ENCODE assay signal across 12 mouse cellular contexts in genomic region chr14:121904754-121905153, GRCm38 (mm10). TPM values are rescaled to one million over a fixed set of nuclear protein-coding genes. Genes with fewer than 3 reads are reported as not detected.
"Had no signal": no experiment of that assay in that cellular context is flagged by ENCODE, and none has a peak within 500 bp of the region (broad histone marks: within the 10 kb centered on the region; RNA-seq: fewer than 3 reads in every experiment).

No protein-coding gene starts in this region.

- H3K4me2 ChIP-seq: limb, embryonic 15.5 days; liver, embryonic 15.5 days; midbrain, embryonic 13.5 days; neural tube, embryonic 12.5 days; stomach, embryonic 15.5 days had no signal

- ATAC-seq: intestine, embryonic 16.5 days; lung, postnatal 0 days; midbrain, embryonic 13.5 days had no signal

- DNase-seq: kidney, adult 8-10 months; kidney, postnatal 25 days; layer of hippocampus, postnatal 36 days; thymus, postnatal 36 days had no signal

- H3K27ac ChIP-seq: limb, embryonic 15.5 days; liver, embryonic 15.5 days; midbrain, embryonic 13.5 days; neural tube, embryonic 12.5 days; stomach, embryonic 15.5 days had no signal

- H3K4me1 ChIP-seq: midbrain, embryonic 13.5 days; neural tube, embryonic 12.5 days; stomach, embryonic 15.5 days had no signal

- H3K4me3 ChIP-seq: limb, embryonic 15.5 days; liver, embryonic 15.5 days; midbrain, embryonic 13.5 days; neural tube, embryonic 12.5 days; stomach, embryonic 15.5 days had no signal

- H3K9me3 ChIP-seq: limb, embryonic 15.5 days; liver, embryonic 15.5 days; midbrain, embryonic 13.5 days; neural tube, embryonic 12.5 days; stomach, embryonic 15.5 days had no signal

- H3K27me3 ChIP-seq: limb, embryonic 15.5 days; liver, embryonic 15.5 days; midbrain, embryonic 13.5 days; neural tube, embryonic 12.5 days; stomach, embryonic 15.5 days had no signal

- H3K9ac ChIP-seq: limb, embryonic 15.5 days; liver, embryonic 15.5 days; midbrain, embryonic 13.5 days; neural tube, embryonic 12.5 days; stomach, embryonic 15.5 days had no signal

RNA-seq across cellular contexts. Expression of gene Gpr18, which starts 10.8 kb away (rescaled TPM):
- polyA plus RNA-seq: kidney, embryonic 16.5 days had no signal
